Mouse (Mus musculus) heart, embryonic 11.5 days (tissue): ENCODE measurements around the gene Ccl2. TPM values are rescaled to one million over a fixed set of nuclear protein-coding genes. Genes with fewer than 3 reads are reported as not detected.

ENCODE experiments used
- ATAC-seq: fragments of 200-750 bp; cut with Nextera tagmentation; replicated peaks from 2 replicates; pipeline ENCODE4 v1.8.0; 2017; ENCODE audit warnings: moderate library complexity; ENCODE audit not compliant: insufficient number of reproducible peaks, low FRiP score, low TSS enrichment
- H3K27ac ChIP-seq: fragments of 300-500 bp; sonication (generic); 2 replicates; pipeline ENCODE4 v1.5.1; 2014; ENCODE audit warnings: mild to moderate bottlenecking, low read depth, low read length
- H3K27me3 ChIP-seq: fragments of 300-500 bp; sonication (generic); 2 replicates; pipeline ENCODE4 v1.6.1; 2014; ENCODE audit warnings: mild to moderate bottlenecking, low read length, mixed read lengths; ENCODE audit not compliant: control insufficient read depth, insufficient read depth
- H3K36me3 ChIP-seq: fragments of 300-500 bp; sonication (generic); 2 replicates; pipeline ENCODE4 v1.6.1; 2014; ENCODE audit warnings: mild to moderate bottlenecking, low read length, moderate library complexity, mixed read lengths; ENCODE audit not compliant: control insufficient read depth, insufficient read depth
- H3K4me1 ChIP-seq: fragments of 300-500 bp; sonication (generic); 2 replicates; pipeline ENCODE4 v1.6.1; 2014; ENCODE audit warnings: low read length; ENCODE audit not compliant: control insufficient read depth, insufficient read depth
- H3K4me2 ChIP-seq: fragments of 300-500 bp; sonication (generic); 2 replicates; pipeline ENCODE4 v1.6.1; 2014; ENCODE audit warnings: mild to moderate bottlenecking, moderate library complexity
- H3K4me3 ChIP-seq: fragments of 300-500 bp; sonication (generic); 2 replicates; pipeline ENCODE4 v1.5.1; 2014; ENCODE audit warnings: low read depth, low read length
- H3K9ac ChIP-seq: fragments of 300-500 bp; sonication (generic); 2 replicates; pipeline ENCODE4 v1.6.1; 2014; ENCODE audit warnings: mild to moderate bottlenecking, low read depth, low read length, moderate library complexity
- H3K9me3 ChIP-seq: fragments of 300-500 bp; sonication (generic); replicated peaks from 2 replicates; pipeline ENCODE4 v1.6.1; 2016; ENCODE audit warnings: low read length; ENCODE audit not compliant: control insufficient read depth
- WGBS: fragments of 180-500 bp; shearing (Covaris S2); extraction: QIAGEN DNeasy Blood & Tissue Kit; methylation state at CpG from one replicate; pipeline ENCODE4 v1.1.7; 2014; ENCODE audit not compliant: insufficient replicate concordance; 5-methylcytosine and 5-hydroxymethylcytosine counted together
- polyA plus RNA-seq: library from polyadenylated mRNA; unstranded; fragments of >200 nt; fragmentation: Nextera tagmentation; extraction: Ambion mirVana; gene quantifications from 2 replicates; pipeline ENCODE4 v1.2.1, GENCODE M21; 2014

The Ccl2 gene
- polyA plus RNA-seq, 1 experiment from 2014 or later, result 8.2 TPM

GRCm38 (mm10) chr11:82023769-82024168 lies 11.6 kb upstream of the Ccl2 start:
- no peaks in the 10 kb centered on the region for H3K36me3 ChIP-seq
- H3K4me2 ChIP-seq, result no peak overlapping the region
- no peaks in the 10 kb centered on the region for H3K9me3 ChIP-seq
- H3K4me3 ChIP-seq, result no peak overlapping the region
- WGBS, result 76% methylated on average over 4 of the region's 4 CpGs
- ATAC-seq, result no peak
- H3K27me3 ChIP-seq, result no peaks in the 10 kb centered on the region
- H3K4me1 ChIP-seq, result peaks cover 20% of the 10 kb centered on the region
- H3K9ac ChIP-seq, result no peak overlapping the region
- H3K27ac ChIP-seq, result no peak overlapping the region

- peaks cover 12% of the 10 kb centered on the region for H3K4me1 ChIP-seq
- no peak for ATAC-seq
These were observed 5.2 kb upstream of the Ccl2 start for GRCm38 (mm10) chr11:82030171-82030570.

GRCm38 (mm10) chr11:82032136-82032535 lies 3.2 kb upstream of the Ccl2 start:
- no peak for ATAC-seq
- Histone ChIP-seq H3K9ac (no peak overlapping the region), H3K27ac (peak overlapping the region; percentile 68)

More at GRCm38 (mm10) chr11:82030171-82030570, 5.2 kb upstream of the Ccl2 start:
- H3K36me3 ChIP-seq, result no peaks in the 10 kb centered on the region
- no peak overlapping the region for H3K9ac ChIP-seq
- no peaks in the 10 kb centered on the region for H3K27me3 ChIP-seq
- no peak overlapping the region for H3K4me2 ChIP-seq
- no peak overlapping the region for H3K4me3 ChIP-seq
- no peak overlapping the region for H3K27ac ChIP-seq
- 79% methylated on average over 2 of the region's 2 CpGs for WGBS
- no peaks in the 10 kb centered on the region for H3K9me3 ChIP-seq

GRCm38 (mm10) chr11:82032678-82033344 lies 2.6 kb upstream of the Ccl2 start:
- Histone ChIP-seq H3K9ac (no peak overlapping the region), H3K9me3 (no peaks in the 10 kb centered on the region), H3K27ac (peak overlapping the region; percentile 68), H3K36me3 (no peaks in the 10 kb centered on the region), H3K4me3 (no peak overlapping the region), H3K27me3 (no peaks in the 10 kb centered on the region), H3K4me2 (no peak overlapping the region), H3K4me1 (peaks cover 12% of the 10 kb centered on the region)
- ATAC-seq, result 0 out of 2 replicates have a peak, but pooled peaks have one; percentile 49
- WGBS, result 33% methylated on average over 8 of the region's 8 CpGs

More at GRCm38 (mm10) chr11:82032136-82032535, 3.2 kb upstream of the Ccl2 start:
- H3K36me3 ChIP-seq, result no peaks in the 10 kb centered on the region
- H3K9me3 ChIP-seq, result no peaks in the 10 kb centered on the region
- H3K4me1 ChIP-seq, result peaks cover 12% of the 10 kb centered on the region
- no peak overlapping the region for H3K4me2 ChIP-seq
- H3K27me3 ChIP-seq, result no peaks in the 10 kb centered on the region
- H3K4me3 ChIP-seq, result no peak overlapping the region

GRCm38 (mm10) chr11:82034446-82034845 lies 925 bp upstream of the Ccl2 start:
- Histone ChIP-seq H3K9me3 (no peaks in the 10 kb centered on the region), H3K4me2 (no peak overlapping the region), H3K9ac (no peak overlapping the region), H3K4me3 (no peak overlapping the region), H3K4me1 (peaks cover 12% of the 10 kb centered on the region), H3K27me3 (no peaks in the 10 kb centered on the region), H3K27ac (no peak overlapping the region), H3K36me3 (no peaks in the 10 kb centered on the region)
- WGBS, result 77% methylated on average over 7 of the region's 7 CpGs
- no peak for ATAC-seq

GRCm38 (mm10) chr11:82035857-82036256 lies 486 bp downstream of the Ccl2 start:
- Histone ChIP-seq H3K36me3 (no peaks in the 10 kb centered on the region), H3K27me3 (no peaks in the 10 kb centered on the region), H3K9ac (no peak overlapping the region), H3K27ac (no peak overlapping the region), H3K9me3 (no peaks in the 10 kb centered on the region), H3K4me1 (peaks cover 12% of the 10 kb centered on the region), H3K4me2 (no peak overlapping the region; the same call in 1 of the 2 replicates), H3K4me3 (no peak overlapping the region)
- 69% methylated on average over 2 of the region's 2 CpGs for WGBS
- ATAC-seq, result no peak

- no peak within 1 kb of the TSS for H3K27ac ChIP-seq
- 12% methylated on average over 2 of the region's 2 CpGs for WGBS
- H3K9me3 ChIP-seq, result no peaks in the 10 kb centered on the region
- H3K4me2 ChIP-seq, result no peak within 1 kb of the TSS
- no peak within 1 kb of the TSS for H3K4me3 ChIP-seq
- no peak within 1 kb of the TSS for H3K9ac ChIP-seq
- H3K4me1 ChIP-seq, result peaks cover 4% of the 10 kb centered on the region; the same call in 1 of the 2 replicates
- no peaks in the 10 kb centered on the region for H3K36me3 ChIP-seq
- H3K27me3 ChIP-seq, result no peaks in the 10 kb centered on the region
- no peak for ATAC-seq
These were observed 3.2 kb downstream of the Ccl2 start, which contains the start of gene Gm17268 for GRCm38 (mm10) chr11:82038535-82038934. TSS of gene Gm17268 (minus strand) at chr11:82038562.

- H3K27me3 ChIP-seq, result no peaks in the 10 kb centered on the region
- 60% methylated on average over 3 of the region's 3 CpGs for WGBS
- H3K9me3 ChIP-seq, result no peaks in the 10 kb centered on the region
- peaks cover 3% of the 10 kb centered on the region; the same call in 1 of the 2 replicates for H3K4me1 ChIP-seq
- no peak overlapping the region for H3K9ac ChIP-seq
- no peak overlapping the region for H3K4me2 ChIP-seq
- ATAC-seq, result no peak
- H3K4me3 ChIP-seq, result no peak overlapping the region
- H3K27ac ChIP-seq, result no peak overlapping the region
- H3K36me3 ChIP-seq, result no peaks in the 10 kb centered on the region
These were observed 3.8 kb downstream of the Ccl2 start for GRCm38 (mm10) chr11:82039132-82039660.

GRCm38 (mm10) chr11:82041671-82042080 lies 6.3 kb downstream of the Ccl2 start:
- 73% methylated on average over 4 of the region's 4 CpGs for WGBS
- Histone ChIP-seq H3K4me3 (no peak overlapping the region), H3K27me3 (no peaks in the 10 kb centered on the region), H3K27ac (no peak overlapping the region), H3K9me3 (no peaks in the 10 kb centered on the region), H3K36me3 (no peaks in the 10 kb centered on the region), H3K9ac (no peak overlapping the region), H3K4me1 (no peaks in the 10 kb centered on the region), H3K4me2 (no peak overlapping the region)
- ATAC-seq, result no peak
